Mouse (Mus musculus) c-Kit-positive CD71-negative TER-119-negative erythroid progenitor cells, embryonic 14.5 days (primary cell): ENCODE measurements around the gene Crim1.

Experiments used
- DNase-seq: peaks from one replicate; pipeline ENCODE4 v3.0.0-alpha.2; 2013; ENCODE audit warnings: low read depth

Gene Crim1

DNA sequence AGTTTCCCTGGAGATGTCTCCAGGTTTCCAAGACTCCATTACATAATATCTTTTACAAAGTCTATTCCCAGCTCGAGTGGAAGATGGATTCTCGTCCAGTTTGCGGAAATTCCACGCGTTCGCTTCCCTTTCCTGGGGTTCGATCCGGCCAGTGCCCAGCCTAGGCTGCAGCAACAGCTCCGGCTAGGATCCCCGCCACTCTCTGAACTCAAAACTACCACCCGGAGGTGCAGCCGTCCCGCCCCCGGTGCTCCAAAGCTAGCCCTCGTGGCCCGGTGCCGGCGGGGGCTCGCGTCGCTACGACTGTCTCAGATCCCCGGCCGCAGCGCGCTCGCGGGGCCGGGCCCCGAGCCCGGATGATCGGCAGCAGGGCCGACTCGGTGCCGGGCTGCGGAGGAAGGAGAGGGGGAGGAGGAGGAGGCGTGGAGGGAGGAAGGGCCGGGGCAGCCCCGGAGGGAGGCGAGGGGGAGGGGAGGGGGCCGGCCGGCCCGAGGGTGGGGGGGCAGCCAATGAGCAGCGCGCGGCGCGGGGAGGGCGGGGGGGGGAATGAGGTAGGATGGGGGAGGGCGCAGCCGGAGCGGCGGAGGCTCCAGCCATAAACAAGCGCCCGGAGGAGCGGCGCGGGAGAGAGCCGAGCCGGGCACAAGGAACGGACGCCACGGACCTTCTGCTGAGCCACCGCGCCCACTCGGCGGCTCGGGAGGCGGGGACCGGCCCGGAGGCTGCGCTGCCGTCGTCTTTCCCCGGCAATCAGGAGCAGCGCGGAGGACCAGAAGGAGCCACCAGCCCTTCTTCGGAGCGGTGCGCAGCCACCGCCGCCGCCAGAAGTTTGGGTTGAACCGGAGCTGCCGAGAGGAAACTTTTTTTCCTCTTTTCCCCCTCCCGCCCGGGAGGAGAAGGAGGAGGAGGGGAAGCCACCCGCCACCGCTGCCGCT, at the start of gene Crim1:
Gene Crim1, plus strand, starts transcription at position 623 of the 935 bp plus-strand sequence.
- DNase-seq: peak; percentile 33

GRCm38 (mm10) chr17:78151479-78152282, 48.4 kb upstream of the Crim1 start:
- no peak for DNase-seq

DNA sequence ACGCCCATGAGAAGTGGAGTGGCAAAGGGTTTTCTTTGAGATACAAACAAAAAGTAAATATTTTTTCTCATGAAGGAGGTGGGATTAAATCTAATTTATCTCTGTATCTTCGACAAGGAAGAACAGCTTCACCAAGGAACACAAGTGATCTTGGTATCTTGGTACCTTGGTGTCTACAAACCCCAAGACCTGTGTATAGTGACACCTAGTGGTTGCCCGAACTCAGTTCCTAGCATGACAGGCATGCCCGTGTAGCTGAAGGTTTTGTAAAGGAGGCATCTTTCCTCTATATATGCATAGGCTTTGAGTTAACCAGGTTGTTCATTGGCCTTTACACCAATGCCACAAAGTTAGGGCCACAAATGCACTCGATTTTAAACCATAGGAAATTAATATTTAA, 36.8 kb upstream of the Crim1 start:
- peak; percentile 37 for DNase-seq

- peak; percentile 2 for DNase-seq
Measured at GRCm38 (mm10) chr17:78163724-78164236, 36.3 kb upstream of the Crim1 start.

- DNase-seq: no peak
Measured at GRCm38 (mm10) chr17:78165855-78166254, 34.2 kb upstream of the Crim1 start.

- no peak for DNase-seq
Measured at GRCm38 (mm10) chr17:78166566-78166965, 33.5 kb upstream of the Crim1 start.

DNA sequence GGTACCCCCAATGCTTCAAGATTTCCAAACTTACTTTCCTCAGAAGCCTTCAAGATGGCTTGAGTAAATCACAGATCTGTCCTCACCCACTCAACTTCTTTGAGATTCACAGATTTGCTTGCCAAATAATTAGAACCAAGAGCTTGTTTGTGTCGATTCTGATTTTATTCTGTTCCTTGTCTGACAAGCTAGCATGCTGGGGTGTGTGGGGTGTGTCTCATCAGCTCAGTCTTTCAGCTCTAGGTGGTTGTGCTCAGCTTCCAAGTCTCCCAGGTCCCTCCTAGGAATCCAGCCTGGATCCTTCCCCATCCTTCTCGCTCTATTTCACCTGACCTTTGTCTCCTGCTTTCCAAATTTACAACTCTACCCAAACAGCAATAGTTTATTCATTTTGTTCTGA, 27.7 kb upstream of the Crim1 start:
- no peak for DNase-seq

DNA sequence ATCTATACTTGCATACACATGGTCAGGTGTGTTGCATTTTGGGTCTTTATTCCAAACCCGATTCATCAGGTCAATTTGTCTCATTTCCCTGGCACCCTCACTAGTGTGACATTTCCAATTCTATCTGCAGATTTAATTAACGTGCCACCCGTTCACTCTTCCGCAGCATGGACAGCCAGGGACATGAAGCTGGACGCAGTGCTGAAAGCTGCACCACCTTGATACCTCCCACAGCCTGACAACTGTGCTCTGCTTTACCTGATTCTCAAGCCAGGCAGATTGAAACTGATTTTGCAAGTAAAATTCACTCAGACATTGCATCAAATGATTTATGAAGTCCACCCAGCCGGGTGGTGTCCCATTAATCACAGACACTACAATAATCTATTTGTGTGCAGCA, 19.3 kb upstream of the Crim1 start:
- DNase-seq: no peak

DNA sequence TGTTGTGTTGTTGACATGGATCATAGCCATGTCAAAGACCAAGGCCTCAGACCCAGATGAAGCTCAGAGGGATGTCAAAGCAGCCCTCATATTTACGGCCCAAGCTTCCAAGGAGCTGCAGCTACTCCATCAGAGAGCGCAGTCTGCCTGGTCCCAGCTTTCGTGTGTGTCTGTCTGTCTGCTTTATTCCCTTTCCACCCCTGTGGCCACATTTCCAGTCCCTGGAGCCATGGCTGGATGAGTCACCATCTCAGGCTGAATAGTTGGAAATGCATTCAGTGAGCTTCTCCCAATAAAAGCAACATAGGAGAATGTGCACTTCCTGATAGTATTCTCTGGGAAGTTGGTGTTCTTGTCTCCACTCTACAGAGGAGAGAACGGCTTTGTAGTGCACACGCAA, 3.9 kb upstream of the Crim1 start:
- DNase-seq: no peak

DNA sequence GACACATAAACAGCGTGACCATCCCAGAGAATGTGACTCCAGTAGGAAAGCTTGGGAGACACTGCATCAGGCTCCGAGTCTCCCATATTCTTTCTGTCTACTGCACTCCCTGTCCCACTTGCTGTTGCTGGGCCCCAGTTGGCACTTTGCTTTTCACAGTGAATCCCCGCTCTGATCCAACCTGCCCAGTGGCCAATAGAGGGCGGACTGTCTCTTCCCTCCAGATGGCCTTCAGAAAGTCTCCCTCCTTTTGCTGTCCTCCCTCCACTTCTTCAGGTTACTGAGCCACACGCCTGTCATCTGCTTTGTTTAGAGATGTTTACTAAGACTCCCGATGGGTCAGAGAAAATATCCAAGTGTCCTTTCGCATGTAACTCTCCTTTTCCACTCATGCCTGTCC, 2.9 kb upstream of the Crim1 start:
- DNase-seq: peak; percentile 22

DNA sequence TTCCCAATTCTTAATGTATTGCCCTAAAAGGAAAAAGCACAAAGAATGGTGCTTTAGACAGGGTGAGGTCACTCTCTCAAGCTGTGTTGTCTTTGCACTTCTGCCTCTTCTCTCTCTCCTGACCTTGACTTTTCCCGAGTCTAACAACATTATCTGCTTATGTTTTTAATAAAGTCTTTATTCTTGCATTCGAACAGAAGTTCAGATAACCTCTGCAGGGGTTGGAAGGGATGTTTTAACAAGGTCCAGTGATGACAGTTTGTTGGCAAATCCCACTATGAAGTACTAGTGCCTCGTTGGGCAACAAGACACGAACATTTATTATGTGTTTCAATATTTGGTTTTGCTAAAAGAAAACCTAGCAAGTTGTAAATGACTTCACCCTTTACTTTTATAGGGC, 1.9 kb upstream of the Crim1 start:
- DNase-seq: no peak

- DNase-seq: no peak
Measured at GRCm38 (mm10) chr17:78198820-78199219, 1.2 kb upstream of the Crim1 start.

DNA sequence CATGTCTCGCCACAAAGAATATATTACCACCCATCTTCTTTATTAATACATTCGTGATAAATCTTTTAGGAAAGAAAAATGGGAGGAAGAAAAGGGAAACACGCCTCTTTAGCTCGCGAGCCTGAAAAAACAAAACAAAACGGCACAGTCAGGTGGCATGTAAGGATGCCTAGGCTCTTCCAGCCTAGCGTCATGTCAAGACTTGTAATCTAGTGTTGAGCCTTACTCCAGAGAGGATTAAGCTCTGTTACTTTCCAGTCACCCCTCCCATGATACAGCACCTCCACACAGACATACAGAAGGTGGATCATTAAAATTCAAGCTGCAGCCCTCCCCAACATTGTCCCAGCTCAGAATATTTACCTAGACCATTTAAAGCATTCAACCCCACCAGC, 820 bp upstream of the Crim1 start:
- DNase-seq: no peak

DNA sequence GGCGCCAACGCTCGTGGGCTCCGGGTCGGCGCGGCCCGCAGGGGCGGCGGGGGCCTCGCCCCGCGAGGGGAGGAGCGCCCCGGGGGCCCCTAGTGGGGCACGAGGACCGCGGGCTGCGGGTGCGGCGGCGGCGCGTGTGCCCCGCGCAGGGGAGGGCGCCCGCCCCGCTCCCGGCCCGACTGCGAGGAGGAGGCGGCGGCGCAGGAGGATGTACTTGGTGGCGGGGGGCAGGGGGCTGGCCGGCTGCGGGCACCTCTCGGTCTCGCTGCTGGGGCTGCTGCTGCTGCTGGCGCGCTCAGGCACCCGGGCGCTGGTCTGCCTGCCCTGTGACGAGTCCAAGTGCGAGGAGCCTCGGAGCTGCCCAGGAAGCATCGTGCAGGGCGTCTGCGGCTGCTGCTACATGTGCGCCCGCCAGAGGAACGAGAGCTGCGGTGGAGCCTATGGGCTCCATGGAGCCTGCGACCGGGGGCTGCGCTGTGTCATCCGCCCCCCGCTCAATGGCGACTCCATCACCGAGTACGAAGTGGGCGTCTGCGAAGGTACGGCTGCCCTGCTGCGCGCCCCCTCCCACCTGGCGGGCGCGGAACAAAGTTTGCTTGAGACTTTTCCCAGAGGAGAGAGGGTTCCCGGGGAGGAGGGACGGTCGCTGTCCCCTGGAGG, 643 bp downstream of the Crim1 start:
- peak; percentile 25 for DNase-seq

DNA sequence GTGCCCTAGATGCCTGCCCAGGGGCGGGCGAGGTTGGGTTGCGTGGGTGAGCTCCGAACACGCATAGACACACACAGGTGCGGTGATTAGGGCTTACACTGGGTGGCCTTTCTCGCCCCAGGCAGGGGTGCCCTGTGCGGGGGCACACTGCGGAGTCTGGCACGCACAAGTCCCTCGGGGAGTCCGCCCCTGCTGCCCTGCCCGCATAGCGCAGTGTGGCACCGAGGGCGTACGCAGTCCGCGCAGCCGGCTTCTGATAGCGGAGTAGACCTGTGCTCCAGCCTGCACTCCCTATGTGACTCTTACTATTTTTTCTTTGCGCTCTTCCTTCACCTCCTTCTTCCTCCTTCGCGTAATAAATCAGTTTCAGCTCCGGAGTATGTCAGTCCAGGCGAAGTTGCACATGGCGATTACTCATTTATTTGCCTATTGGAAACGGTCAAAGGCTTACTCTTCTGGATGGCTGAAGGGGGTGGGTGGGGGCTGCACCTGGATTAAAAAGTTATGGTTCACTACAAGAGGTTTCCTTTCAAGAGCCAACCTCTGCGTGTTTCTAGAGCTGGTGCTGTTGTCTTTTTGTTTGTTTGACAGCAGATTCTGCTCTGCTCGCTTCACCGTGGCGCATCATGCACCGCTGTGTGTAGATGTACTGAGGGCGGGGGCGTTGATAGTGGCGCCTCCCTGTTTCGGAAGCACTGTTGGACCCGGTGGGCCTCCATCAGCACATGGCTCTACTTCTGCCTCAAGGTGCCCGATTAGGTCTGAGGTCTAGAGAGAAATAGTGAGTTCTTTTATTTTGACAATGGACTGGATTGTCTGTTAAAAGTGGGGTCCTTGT, 1.4 kb downstream of the Crim1 start:
- DNase-seq: peak; percentile 9

DNA sequence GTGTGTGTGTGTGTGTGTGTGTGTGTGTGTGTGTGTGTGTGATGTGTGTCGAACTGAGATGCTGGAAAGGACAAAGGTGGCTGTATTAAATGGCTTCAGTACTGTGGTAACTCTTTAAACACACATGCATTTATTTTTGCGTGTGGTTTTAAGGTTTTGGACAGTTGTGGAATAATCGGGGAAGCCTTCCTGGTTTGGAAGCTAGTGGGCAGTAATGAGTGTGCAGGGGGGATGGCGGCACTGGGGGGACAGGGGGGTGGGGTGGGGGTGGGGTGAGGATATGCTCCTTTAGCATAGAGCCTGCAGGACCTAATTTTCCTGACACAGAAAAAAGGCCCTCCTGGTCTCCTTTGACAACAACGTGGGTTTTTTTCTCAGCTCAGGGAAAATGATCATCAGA, 2.2 kb downstream of the Crim1 start:
- DNase-seq: no peak

GRCm38 (mm10) chr17:78202756-78203155, 2.7 kb downstream of the Crim1 start:
- no peak for DNase-seq

DNA sequence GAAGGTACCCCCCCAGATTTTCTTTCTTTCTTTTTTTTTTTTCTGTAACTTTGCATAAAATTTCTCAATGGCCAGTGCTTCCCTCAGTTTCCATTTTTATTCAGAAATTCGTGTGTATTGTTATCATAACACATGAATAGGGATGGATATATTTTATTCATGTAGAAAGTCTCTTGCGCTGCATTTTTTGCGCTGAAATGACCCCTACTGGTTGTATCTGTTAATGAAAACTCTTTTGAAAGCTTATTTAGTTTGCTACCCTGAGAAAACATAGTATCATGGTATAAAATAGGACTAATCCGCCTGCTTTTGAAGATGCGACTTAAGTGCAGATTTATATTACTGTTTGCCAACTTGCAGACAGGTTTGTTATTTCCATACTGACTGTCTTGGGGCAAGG, 3.4 kb downstream of the Crim1 start:
- no peak for DNase-seq

DNA sequence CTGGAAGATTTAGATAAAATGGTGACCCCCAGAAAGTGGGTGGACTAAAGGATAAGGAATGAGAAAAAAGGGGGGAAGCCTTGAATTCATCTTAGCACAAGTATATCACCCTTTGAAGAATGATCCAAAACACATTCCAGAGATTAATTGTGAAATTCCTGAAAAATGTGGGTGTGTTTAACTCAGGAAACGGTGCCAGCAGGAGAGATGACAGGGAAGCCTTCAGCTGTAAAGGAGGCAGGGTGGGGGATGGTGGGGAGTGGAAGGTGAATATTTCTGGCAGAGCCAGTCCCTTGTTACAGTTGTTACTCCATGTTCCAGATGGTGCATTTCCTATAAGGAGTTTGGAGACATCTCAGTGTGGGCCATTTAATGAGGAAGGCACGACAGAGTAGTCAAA, 6.4 kb downstream of the Crim1 start:
- no peak for DNase-seq

DNA sequence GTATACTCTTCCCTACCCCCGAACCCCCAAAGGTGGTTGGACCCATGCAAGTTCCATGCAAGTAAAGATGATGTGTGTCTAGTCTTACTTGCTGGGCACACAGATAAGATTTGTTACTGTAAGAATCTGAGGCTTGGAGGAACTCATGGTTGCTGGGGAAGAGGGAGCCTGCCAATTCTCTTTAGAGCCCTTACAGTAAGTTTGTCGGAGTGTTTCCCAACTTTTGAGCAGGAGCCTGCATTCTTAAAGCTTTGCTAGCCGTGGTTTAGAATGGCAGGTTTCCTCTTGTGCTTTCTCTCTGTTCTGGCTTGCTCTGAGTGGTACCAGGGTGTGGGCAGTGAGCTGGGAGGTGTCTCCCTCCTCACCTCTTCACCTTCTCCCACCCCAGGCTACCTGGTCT, 7.2 kb downstream of the Crim1 start:
- no peak for DNase-seq

DNA sequence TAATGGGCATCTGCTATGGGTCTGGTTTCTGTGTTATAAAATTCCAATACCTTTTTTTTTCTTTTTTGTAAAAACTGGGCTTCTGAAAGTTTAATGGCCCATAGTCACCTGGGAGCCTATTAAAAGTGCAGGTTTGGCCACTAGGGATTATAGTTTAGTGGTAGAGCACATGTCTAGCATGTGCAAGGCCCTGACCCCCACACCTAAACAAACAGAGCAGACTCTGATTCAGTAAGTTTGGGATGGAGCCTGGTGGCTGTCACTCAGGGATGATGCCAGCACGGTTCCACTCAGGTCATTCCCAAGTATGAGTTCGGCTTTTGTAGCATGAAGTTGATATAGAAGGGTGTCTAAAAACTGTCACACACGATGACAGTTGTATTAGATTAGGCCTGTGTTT, 8.8 kb downstream of the Crim1 start:
- DNase-seq: no peak

DNA sequence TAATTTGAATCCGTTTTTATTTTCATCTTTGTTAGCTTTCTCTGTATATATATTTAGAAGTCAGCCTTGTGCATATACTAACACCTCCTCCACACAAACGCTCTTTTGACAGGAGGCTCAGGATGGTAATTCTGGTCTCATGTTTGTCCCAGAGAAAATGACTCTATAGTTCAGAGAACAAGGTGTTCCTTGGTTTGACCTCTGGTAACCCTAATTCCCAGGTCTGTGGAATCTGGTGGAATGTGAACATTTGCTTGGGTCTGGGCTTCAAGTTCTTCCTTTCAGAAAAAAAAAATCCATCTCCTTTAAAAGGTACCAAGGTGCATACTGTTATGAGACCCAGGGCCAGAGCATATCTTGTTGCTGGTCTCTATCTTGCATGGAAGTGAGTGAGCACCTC, 9.6 kb downstream of the Crim1 start:
- DNase-seq: no peak
